ENCODE assay signal across 15 mouse cellular contexts in the genomic region with DNA sequence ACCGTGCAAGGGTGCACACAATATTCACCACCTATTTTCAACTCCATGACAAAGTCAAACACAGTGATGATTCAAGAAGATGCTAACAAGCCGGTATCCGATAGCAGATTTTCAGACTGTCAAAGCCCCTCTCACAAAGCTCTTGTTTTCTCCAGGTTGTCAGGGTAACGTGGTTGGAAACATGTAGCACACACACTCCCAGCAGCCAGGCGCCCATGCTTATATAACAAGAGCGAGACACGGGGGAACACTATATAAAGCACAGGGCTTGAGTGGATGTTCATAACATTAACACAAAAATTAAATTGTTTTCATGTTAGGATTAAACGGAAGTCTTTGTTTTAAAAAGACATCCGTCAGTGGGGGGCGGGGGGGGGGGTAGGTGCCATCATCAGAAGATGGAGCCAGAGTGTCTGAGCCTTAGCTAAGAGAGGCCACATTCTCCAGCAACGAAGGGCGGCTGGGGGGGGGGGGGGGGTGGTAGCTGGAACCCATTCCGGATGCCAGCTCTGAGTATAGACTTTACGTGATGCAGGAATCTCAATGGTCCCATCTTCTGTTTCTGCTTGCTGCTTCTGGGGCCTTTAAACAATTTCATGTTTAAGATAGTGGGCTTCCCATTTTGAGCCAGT.
DNase-seq lines count a peak whose midpoint lies in the region; ATAC-seq lines count a peak whose summit lies in the region.
"Had no signal": no experiment of that assay in that cellular context is flagged by ENCODE, and none has a peak within 500 bp of the region (broad histone marks: within the 10 kb centered on the region; RNA-seq: fewer than 3 reads in every experiment).

No protein-coding gene starts in this region.

- H3K4me3 ChIP-seq in hindbrain, embryonic 12.5 days: no peak overlapping the region
- no peak overlapping the region for H3K4me3 ChIP-seq in hindbrain, embryonic 10.5 days
- H3K4me3 ChIP-seq: liver, embryonic 13.5 days had no signal

- no peak overlapping the region for H3K4me2 ChIP-seq in hindbrain, embryonic 12.5 days (replicated peaks)
- H3K4me2 ChIP-seq: liver, embryonic 13.5 days had no signal

- WGBS in hindbrain, embryonic 12.5 days: 68% methylated on average over 13 of the region's 14 CpGs
- 84% methylated on average over 14 of the region's 14 CpGs for WGBS in hindbrain, embryonic 10.5 days

- peaks cover 56% of the 10 kb centered on the region for H3K4me1 ChIP-seq in hindbrain, embryonic 12.5 days
- peaks cover 48% of the 10 kb centered on the region for H3K4me1 ChIP-seq in hindbrain, embryonic 10.5 days (replicated peaks)

- no peak overlapping the region for H3K9ac ChIP-seq in hindbrain, embryonic 12.5 days
- H3K9ac ChIP-seq: liver, embryonic 13.5 days had no signal

- H3K36me3 ChIP-seq in hindbrain, embryonic 12.5 days: no peaks in the 10 kb centered on the region
- H3K36me3 ChIP-seq in hindbrain, embryonic 10.5 days: no peaks in the 10 kb centered on the region
- H3K36me3 ChIP-seq: liver, embryonic 13.5 days had no signal

- intact Hi-C loops in left cerebral cortex, postnatal 10 days (cut with DNase I): no loop called here

- no peak for DNase-seq in hindbrain, embryonic 10.5 days (ENCODE audit: low spot score)
- peak; percentile 33 for DNase-seq in retina, postnatal 1 day
- DNase-seq in retina, embryonic 14.5 days (ENCODE audit: low spot score): no peak
- peak; percentile 51 to 75 for DNase-seq in left cerebral cortex, postnatal 10 days (ENCODE audit: extremely low spot score in 1 of 2, low spot score in 2 of 2)
- DNase-seq in right cerebral cortex, postnatal 36 days (ENCODE audit: low spot score in 2 of 2): peak; percentile 45 to 51
- DNase-seq in cerebellum, adult 9-11 months: no peak
- no peak for DNase-seq in spleen, adult 18-20 months
- DNase-seq: adrenal gland, adult 8-10 months; cerebellum, adult 18-20 months; gastrocnemius, postnatal 14 days; liver, embryonic 13.5 days had no signal

- no peaks in the 10 kb centered on the region for H3K27me3 ChIP-seq in hindbrain, embryonic 12.5 days
- no peaks in the 10 kb centered on the region for H3K27me3 ChIP-seq in hindbrain, embryonic 10.5 days (ENCODE audit: insufficient read depth, poor library complexity, severe bottlenecking)
- H3K27me3 ChIP-seq: liver, embryonic 13.5 days; Patski had no signal

- ATAC-seq in hindbrain, embryonic 12.5 days (ENCODE audit: low FRiP score): no peak
- ATAC-seq: CD4-positive, CD25-positive, alpha-beta regulatory T cell, adult 4 months; intestine, postnatal 0 days; Patski had no signal

- no peaks in the 10 kb centered on the region for H3K9me3 ChIP-seq in hindbrain, embryonic 12.5 days (replicated peaks)
- no peaks in the 10 kb centered on the region for H3K9me3 ChIP-seq in hindbrain, embryonic 10.5 days
- H3K9me3 ChIP-seq: liver, embryonic 13.5 days had no signal

- peak overlapping the region; percentile 44; the same call in 1 of the 2 replicates for H3K27ac ChIP-seq in hindbrain, embryonic 12.5 days
- H3K27ac ChIP-seq in hindbrain, embryonic 10.5 days: no peak overlapping the region
- H3K27ac ChIP-seq: liver, embryonic 13.5 days had no signal

Comparison
In these comparisons a context has a peak if more than half of its experiments do, and no peak if none do; other contexts are left out.
1. DNase-seq: peak in retina, postnatal 1 day (single experiment), left cerebral cortex, postnatal 10 days (2 of 2) and right cerebral cortex, postnatal 36 days (2 of 2); none in hindbrain, embryonic 10.5 days (single experiment), retina, embryonic 14.5 days (single experiment), cerebellum, adult 9-11 months (single experiment) and spleen, adult 18-20 months (0 of 2).